Mouse (Mus musculus): ENCODE results near the gene Map3k14.

Gene Map3k14

DNA sequence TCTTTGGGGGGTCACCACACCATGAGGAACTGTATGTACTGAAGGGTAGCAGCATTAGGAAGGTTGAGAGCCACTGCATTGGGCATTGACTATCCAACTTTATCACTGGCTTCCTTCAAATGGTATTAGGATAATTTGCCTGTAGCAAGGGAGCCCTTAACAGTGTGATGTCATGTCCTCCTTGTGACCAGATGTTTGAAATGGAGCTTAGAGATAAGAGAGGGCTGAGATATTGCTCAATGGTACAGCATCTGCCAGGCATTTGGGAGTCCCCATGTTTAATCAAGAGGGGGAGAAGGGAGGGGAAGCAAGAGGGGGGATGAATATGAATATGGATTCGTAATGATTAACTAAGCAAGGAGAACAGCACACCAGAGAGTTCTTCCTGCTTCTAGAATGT, 51.9 kb downstream of the Map3k14 start:
- in situ Hi-C loops (cut with MboI, MseI) = no loop called here

DNA sequence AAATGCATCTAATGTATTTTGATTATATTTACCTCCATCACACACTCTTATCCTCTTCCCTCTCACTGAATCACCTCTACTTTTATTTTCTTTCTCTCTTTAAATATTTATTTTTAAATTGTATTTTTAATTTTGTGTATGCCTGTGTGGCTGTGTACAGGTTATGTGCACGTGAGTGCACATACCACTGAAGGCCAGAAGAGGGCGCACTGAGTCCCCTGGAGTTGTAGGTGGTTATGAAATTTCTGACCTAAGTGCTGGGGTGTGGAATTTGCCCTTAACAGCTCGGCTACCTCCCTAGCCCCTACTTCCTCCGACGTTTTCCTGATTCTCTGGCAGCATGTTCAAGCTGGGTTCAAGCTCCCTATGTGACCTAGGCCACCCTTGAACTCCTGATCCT, 53.6 kb downstream of the Map3k14 start:
- in situ Hi-C loops (cut with MboI, MseI) = no loop called here

DNA sequence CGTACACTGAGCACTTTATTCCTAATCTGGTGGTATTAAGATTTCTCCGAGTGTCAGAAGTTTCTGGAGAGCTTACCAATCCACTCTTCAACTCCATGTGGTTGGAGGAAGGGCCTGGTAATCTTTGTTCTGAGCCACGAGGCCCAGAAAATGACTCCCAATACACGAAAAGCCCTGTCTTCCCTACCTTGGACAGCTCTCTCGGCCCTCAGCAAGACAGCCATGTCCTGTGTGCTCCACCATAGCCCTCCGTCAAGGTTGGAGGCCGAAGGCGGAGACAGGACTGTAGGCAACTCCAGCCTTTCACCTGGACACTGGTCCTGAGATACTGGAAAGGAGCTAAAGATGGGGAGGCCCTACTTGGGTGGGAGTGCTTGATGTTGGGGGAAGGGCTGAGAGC, 57.0 kb downstream of the Map3k14 start:
- in situ Hi-C loops (cut with MboI, MseI) = no loop called here

- in situ Hi-C loops (cut with MboI, MseI) = no loop called here
These were observed 58.8 kb downstream of the Map3k14 start, which contains the start of gene 1700023F06Rik for GRCm38 (mm10) chr11:103208458-103208857. 1700023F06Rik (minus strand) TSS chr11:103208558.

DNA sequence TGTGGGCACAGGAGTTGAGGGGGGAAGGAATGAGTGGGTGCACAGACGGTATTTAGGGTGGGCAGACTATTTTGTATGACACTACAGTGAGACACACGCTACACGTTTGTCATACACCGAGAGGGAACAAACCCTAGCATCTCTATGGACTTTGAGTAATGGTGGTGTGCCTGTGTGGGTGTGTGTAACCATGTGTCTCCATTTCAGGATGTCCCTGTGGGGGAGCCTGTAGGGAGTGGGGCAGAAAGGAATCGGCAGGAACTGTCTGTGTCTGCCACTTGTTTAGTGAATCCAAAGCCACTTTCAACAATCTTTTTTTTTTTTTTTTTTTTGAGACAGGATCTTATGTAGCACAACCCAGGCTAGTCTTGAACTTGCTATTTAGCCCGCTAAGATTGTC, 61.1 kb downstream of the Map3k14 start:
- in situ Hi-C loops (cut with MboI, MseI) = no loop called here

GRCm38 (mm10) chr11:103202376-103202775, 64.9 kb downstream of the Map3k14 start:
- in situ Hi-C loops (cut with MboI, MseI) = no loop called here

DNA sequence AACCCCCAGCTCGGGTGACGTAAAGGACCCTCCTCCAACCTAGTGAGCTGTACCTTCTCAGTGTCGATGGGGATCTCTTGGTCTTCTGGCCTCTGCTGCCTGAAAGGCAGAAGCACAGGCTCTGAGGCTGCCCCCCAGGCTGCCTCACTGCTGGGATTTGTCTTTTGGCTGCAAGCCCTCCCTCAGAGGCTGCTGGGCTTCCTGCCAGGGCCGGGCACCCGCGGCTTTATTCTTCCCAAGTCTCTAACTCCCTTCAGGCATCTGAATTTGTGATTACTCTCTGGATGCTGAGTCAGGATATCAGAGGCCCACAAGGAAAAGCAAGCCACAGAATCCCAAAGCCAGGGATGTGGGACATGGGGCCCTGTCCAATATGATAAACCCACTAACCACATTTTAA, 65.6 kb downstream of the Map3k14 start:
- in situ Hi-C loops (cut with MboI, MseI) = no loop called here

- in situ Hi-C loops (cut with MboI, MseI) = no loop called here
These were observed 68.1 kb downstream of the Map3k14 start for GRCm38 (mm10) chr11:103198911-103199803.

GRCm38 (mm10) chr11:103198339-103198738, 68.9 kb downstream of the Map3k14 start:
- in situ Hi-C loops (cut with MboI, MseI) = no loop called here

DNA sequence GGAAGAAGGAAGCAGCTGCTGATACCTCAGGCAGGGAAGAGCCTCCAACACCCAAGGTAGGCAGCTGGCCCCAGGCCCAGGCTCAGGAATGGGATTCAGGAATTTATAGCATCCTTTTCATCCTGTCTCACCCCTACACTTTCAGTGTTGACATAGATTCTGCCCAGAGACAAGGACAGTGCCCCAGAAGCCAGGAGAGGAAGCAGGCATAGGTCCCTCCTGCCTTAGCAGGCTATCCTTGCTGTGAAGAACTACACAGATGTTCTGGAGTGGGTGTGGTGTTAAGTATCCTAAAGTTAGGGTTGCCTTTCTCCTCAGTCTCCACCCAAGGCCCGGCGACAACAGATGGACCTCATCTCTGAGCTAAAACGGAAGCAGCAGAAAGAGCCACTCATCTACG, 69.9 kb downstream of the Map3k14 start:
- in situ Hi-C loops (cut with MboI, MseI) = no loop called here

DNA sequence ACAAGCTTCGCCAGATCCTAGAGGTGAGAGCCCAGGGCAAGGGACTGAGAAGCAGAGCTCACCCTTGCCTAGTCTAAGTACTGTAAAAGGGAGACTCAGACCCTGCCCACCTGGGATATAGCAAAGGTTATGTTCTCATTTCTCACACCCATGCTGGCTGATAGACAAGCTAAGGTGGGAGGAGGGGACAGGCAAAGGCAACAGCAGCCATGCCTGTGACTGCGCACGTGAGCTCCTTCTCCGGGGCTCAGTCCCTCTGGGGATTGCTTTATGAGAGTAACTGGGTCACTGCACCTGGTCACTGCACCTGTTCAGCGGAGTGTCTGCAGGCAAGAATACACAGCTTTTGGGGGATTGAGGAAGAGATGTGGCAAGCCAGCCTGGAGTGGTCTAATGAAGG, 71.6 kb downstream of the Map3k14 start:
- in situ Hi-C loops (cut with MboI, MseI) = no loop called here

- in situ Hi-C loops (cut with MboI, MseI) = no loop called here
These were observed 72.0 kb downstream of the Map3k14 start for GRCm38 (mm10) chr11:103195236-103195635.

- in situ Hi-C loops (cut with MboI, MseI) = no loop called here
These were observed 73.5 kb downstream of the Map3k14 start for GRCm38 (mm10) chr11:103193825-103194168.

DNA sequence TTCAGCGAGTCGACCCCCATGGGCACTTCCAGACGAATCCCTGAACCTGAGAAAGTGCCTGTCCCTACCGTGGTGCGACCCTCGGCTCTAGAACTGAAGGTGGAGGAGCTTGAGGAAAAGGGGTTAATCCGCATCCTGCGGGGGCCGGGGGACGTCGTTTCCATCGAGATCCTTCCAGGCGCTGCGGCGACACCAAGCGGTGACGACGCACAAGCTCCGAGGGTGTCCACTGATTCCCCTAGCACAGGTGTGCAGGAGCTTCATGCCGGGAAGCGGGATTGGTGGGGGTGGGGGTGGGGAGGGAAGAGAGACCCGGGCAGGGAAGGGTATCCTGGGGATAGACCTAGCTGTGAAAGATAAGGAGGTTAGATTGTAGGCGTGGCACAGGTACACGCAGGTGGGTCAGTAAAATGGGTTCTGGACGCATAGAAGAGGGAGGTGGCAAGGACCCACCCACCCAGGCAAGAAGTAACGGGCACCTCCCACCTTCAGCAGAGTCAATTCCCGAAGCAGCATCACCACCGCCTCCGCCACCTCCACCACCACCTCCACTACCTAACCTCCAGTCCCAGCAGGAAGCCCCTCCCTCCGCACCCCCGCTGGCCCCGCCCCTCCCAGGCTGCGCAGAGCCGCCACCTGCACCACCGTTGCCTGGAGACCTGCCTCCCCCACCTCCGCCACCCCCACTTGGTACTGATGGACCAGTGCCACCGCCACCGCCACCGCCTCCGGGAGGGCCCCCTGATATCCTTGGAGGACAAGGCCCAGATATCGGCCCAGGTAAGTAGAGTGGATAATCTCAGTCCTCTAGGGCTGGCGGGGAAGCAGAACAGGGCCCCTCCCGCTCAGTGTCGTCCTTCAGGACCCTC, 74.1 kb downstream of the Map3k14 start:
- in situ Hi-C loops (cut with MboI, MseI) = no loop called here

- in situ Hi-C loops (cut with MboI, MseI) = no loop called here
These were observed 74.9 kb downstream of the Map3k14 start for GRCm38 (mm10) chr11:103192230-103192955.

GRCm38 (mm10) chr11:103184891-103185290, 82.4 kb downstream of the Map3k14 start:
- in situ Hi-C loops (cut with MboI, MseI) = no loop called here

DNA sequence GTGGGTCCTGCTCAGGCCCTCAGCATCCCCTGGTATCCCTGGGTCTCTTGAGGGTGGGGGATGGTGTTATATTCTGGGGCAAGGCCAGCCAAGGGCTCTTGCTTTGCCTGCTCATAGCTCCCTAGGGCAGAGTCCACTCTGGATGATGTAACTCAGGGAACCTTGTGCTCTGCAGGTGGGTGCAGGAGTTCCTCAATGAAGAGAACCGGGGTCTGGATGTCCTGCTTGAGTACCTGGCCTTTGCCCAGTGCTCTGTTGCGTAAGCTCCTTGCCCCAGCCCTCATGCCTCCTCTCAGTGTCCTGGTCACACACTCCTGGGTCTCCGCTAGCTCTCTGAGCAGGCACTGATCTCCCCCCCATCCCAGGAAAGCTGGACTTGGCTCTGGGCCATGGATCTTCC, 85.4 kb downstream of the Map3k14 start:
- in situ Hi-C loops (cut with MboI, MseI) = no loop called here

- in situ Hi-C loops (cut with MboI, MseI) = no loop called here
These were observed 85.9 kb downstream of the Map3k14 start for GRCm38 (mm10) chr11:103181349-103181748.

- in situ Hi-C loops (cut with MboI, MseI) = no loop called here
These were observed 86.8 kb downstream of the Map3k14 start for GRCm38 (mm10) chr11:103180426-103180825.

DNA sequence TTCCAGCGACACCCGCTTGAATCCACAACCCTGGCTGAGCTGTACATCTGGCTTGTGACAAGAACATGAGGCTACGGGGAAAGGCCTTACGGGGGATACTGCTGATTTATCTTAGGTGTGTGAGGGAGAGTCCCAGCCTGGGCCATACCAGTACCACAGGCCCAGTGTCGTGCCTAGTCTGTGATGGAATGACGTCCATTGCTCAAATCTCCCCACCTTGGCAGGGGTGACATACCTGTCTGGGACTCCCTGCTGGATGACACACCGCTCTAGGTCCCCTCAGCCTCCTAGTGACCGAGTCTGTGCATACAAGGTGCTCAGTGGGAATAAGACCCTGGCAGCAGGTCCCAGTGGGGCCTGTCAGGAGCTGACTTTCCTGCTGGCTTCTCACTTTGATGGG, 88.5 kb downstream of the Map3k14 start:
- in situ Hi-C loops (cut with MboI, MseI) = loop anchor here (5.0 kb wide), 1 partner anchor 84 kb away; no protein-coding TSS in a partner anchor

DNA sequence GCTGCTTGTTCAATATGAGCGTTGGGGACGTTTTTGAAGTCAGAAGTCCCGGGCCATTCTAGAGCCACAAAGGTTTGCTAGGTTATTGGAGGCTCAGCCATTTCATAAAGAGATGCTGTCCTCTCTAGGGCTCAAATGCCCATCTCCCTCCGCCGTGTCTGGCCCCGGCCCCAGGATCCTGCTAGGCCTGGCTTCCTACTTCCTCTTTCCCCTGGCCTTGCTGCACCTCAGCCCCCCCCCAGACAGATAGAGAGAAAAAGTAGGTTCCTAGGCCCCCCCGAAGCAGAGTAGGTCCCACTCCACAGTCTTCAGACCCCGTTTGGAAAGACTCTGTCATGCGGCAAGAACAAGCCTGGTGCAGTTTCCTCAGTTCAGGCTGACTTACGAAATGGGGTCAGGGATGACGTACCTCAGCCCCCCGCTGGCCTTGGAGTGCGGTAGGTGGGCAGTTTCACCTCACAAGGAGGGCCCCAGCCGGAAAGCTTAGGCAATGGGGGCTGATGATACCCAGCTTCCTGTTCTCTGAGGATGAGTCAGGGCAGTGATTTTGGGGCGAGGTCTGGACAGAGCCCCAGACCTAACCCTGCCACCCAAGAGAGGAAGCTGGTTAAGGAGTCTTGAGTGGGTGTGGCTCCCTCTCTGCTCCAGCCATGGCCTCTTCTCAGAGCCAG, 89.3 kb downstream of the Map3k14 start:
- in situ Hi-C loops (cut with MboI, MseI) = loop anchor here (5.0 kb wide), 1 partner anchor 84 kb away; no protein-coding TSS in a partner anchor

All from T-helper 2 cell (primary cell).